Mouse (Mus musculus) layer of hippocampus, adult 9-11 months (tissue): ENCODE measurements at regions not wholly inside any gene's neighbourhood (a gene's known extent, or its start where the extent isn't known, plus 50 kb on each side); places are given as distances from the start of the nearest gene placed in this dataset.

Source experiments
- DNase-seq: peaks from one replicate; pipeline ENCODE4 v3.0.0; 2022

DNA sequence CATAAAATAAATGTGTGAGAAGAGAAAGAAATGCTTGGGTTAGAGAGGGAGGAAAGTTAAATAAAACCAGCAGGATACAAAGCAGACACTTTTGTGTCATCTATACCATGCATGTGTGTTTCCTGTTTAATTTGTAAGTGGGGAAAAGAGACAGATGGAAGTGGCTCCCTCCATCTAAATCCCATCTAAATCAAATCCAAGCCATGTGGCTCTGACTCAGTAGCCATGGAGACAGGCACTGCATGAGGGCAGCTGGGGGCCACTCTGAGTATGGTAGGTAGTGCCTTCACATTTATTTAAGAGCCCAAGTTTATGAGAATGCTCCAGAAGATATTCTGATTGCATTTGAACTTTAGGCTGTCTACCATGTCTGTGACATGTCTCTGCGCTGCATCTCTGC lies 97.8 kb upstream of the Tcf21 start:
- DNase-seq: no peak

DNA sequence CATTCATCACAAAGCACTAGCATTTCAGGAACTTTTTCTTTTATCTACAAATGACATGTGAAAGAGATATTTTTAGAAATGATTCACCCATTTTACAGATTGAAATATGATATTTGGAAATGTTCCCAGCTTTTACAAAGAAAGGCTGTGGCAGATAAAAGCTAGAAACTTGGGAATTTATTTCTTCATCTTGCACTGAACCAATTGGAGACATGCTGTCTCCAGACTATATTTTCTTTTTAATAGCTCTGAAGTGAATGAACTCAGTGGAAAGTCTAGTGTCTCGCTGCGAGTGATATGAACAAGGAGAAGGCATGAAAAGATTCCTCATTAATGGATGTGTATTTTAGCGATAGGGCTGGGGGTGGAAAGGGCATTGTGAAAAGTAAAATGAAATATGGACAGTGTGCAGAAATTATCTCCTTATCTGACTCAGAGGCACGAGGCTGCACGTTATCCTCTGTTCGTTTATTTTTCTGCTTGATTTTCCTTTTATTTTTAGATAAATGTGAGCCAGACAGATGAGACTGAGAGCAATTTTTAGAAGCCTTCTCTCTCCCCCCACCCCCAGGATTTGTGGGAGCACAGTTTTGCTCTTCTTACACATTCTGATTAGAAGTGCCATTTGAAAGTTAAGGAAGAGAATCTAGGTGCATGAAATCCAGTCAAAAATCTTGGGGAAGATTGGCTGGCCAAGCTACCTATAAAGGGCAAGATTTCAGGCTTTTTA lies 96.0 kb upstream of the Tcf21 start:
- DNase-seq: no peak

DNA sequence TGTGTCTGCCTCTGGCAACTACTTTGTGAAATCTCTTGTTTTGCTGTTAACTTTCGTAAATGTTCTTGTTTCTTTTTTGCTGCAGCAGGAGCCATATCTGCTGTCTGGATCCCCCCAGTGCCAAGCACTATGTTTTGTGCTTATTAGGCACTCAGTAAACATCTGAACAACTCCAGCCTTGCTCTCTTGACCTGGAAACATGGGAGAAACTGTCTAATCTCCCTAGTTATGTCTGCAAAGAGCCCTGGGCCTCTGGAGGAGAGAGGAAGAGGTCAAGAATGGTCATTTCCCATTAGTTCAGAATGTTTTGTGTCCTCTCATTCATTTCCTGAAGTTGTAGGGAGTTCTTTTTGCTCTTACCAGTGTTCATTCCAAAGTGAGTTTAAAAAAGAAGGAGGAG lies 93.1 kb upstream of the Tcf21 start:
- DNase-seq: no peak

DNA sequence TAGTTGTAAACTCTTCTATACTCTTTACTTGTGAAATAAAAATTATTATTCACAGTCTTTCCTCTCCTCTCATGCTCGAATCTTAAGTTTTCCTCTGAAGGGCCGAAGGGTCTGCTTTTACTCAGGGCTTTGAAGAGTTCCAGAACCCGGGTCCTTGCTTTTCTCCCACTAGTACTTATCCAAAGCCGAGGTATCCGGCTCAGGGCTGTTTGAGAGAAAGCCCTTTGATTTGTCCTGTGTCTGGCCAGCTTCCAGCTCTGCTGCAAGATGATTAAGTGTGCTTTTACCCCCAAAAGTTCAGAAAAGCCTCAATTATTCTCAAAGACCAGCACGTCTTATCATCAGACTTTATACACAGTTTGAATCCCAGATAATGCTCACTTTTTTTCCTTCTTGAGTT lies 88.7 kb upstream of the Tcf21 start:
- no peak for DNase-seq

DNA sequence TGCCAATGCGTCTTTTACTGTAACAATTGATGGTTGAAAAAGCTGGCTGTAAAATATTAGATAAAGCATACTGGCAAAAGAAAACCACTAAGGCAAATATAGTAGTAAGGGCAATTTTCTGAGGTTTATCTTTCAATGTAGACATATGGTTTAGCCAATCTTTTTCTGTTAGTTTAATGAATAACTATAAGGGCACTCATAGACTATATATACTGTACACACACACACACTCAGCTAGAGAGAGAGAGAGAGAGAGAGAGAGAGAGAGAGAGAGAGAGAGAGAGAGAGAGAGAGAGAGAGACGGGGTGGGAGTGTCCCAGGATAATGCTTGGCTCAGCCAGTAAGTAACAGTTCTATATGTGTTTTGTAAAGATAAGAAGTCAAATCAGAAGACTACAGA lies 85.3 kb upstream of the Tcf21 start:
- no peak for DNase-seq

DNA sequence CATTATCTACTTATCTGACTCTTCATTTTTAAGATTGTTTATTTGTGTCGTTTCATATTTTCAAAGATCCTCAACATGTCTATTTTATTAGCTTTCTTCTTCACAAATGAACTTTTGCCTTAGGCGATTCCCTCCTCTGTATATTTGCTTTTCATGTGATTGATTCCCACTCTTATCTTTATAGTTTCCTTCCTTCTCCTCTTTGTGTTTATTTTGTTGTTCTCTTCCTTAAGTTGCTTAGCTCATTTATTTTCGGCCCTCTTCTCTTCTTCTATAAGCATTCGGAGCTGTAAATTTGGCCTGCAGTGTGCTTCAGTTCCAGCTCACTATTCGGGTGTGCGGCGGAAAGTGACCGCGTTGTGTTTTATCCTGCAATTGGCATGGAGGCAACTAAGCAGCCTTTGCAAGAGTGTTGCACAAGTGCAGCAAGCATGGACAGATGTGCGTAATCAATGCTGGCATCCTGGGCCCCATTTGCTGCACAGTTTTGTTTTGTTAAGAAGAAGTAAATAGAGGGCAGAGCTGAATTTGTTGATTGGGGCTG lies 73.5 kb upstream of the Tcf21 start:
- no peak for DNase-seq

DNA sequence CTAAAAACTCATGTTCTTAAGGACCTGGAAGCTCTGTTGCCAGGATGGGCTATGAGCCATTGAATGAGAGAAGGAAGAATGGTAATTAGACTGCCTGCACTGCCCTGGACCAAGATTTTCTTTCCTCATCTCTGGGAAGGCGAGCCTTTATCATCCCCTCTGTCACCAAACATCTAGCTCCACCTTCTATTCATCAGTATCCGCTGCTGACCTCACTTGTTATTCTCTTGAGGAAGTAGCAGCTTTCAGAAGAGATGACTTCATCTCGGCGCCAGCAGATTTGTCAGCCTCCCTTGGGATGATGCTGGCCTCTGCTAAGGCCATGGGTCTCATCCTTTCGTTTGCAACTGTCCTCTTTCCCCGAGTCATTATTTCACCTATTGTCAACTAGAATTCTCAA lies 67.5 kb upstream of the Tcf21 start:
- DNase-seq: no peak

DNA sequence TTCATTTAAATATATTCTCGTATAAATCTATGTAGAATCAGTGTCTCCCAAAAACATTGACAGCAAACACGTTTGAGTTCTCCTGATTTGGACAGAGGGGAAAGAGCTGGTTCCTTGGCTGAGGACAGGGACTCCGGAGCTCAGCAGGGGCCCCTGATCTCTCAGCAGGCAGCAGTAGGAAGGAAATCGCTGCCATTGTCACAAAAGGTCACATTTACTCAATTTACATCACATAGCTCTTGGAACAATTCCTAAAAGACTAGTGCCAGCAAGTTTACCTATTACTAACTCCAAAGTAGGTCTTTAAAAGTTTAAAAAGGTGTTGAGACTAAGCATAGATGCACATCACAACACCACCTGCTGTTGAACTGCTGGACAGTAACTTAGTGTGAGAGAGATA lies 59.7 kb upstream of the Tcf21 start:
- no peak for DNase-seq

DNA sequence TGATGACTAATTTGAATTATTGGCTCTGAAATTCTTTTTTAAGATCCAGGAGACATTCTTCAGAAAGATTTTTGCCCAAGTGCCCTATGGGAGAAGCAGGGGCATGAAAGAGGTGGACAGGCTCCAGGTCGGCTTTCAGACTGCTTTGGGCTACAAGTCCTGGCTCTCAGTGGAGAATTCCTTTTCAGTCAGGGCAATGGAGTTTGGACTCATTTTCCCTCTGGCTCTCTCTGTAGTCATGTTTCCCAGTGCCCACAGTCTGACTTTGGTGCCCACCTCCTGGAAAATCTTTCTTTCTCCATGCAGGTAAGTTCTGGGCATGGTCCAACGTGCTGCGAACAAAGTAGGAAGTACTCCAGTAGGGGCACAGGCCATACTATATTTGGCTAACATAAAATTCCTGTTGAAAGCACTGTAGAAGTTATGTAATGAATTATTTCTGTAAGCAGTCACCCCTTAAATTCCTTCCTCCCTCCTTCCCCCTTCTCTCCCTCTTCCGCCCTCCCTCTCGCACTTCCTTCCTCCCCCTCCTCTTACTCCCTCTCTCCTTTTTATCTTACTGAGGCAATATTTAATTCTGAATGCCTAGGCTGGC lies 57.7 kb upstream of the Tcf21 start:
- no peak for DNase-seq

DNA sequence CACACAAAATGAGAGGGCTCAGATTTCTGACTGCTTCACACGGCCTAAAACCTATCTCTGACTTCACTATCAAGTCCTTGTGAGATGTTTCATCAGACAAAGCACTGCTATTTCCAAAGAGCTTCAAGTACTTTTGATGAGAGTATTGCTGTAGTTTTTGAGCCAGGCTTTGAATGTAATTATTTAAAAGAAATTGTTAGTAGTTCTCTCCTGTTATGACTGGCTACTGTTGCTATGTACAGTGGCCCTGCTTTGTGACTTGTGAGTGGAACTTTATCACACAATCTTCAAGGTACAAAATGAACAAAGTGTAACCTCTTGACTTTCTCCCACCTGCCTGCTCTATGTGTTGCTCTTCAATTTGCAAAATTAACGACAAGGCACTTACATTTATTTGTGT lies 57.1 kb upstream of the Tcf21 start:
- no peak for DNase-seq

DNA sequence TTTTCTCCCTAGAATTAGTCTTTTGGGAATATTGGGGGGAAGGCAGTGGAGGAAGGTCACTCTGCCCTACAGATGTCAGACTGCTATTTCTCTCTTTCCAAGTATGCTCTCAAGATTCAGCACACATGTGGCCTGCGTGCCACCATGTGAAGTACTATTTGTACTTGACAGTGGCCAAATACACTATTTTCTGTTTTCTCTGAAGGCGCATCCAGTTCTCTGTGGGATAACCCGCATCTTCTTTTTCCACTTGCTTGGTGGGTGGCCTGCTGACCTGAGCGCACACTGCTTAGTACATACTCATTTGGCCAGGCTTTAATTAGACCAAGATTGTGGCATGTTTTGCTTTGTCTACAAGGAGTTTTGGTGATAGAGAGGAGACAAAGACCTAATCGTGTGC lies 55.7 kb upstream of the Tcf21 start:
- no peak for DNase-seq

DNA sequence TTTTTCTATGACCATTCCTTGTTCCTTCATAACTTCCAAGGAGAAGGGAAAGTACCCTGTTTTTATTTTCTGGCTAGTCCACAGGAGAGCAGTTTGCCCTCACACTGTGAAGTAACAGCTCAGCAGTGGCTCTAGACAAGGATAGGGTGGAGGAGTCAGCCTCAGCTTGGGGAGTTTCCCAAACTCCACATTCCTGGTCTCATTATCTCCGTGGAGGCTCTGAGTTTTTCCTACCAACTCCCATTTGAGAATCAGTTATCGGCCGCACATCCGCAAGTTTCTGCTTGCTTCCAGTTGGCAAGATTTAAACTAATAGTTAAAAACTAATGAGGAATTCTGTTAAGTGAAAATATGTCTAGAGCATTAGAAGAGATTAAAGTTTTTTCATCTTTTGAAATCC lies 55.2 kb upstream of the Tcf21 start:
- no peak for DNase-seq
